Mouse (Mus musculus): Measurements from ENCODE around the gene B3gnt2. TPM values are rescaled to one million over a fixed set of nuclear protein-coding genes. Genes with fewer than 3 reads are reported as not detected.

B3gnt2 gene
- polyA plus RNA-seq, 1 experiment from 2014 or later: 8.4 TPM

- Histone ChIP-seq H3K4me1 (replicated peaks; ENCODE audit: control insufficient read depth, insufficient read depth, low read length) (no peaks in the 10 kb centered on the region), H3K4me2 (ENCODE audit: low read length) (no peak overlapping the region), H3K36me3 (ENCODE audit: control insufficient read depth, insufficient read depth, low read length) (no peaks in the 10 kb centered on the region), H3K9me3 (ENCODE audit: control insufficient read depth, low read length) (no peaks in the 10 kb centered on the region), H3K27ac (ENCODE audit: low read depth) (no peak overlapping the region), H3K9ac (ENCODE audit: low read length) (no peak overlapping the region), H3K4me3 (ENCODE audit: low read depth, low read length) (no peak overlapping the region), H3K27me3 (replicated peaks; ENCODE audit: control insufficient read depth, insufficient read depth, low read length) (no peaks in the 10 kb centered on the region)
- ATAC-seq (replicated peaks; ENCODE audit: low FRiP score, low TSS enrichment, low read depth): no peak
- DNase-seq (ENCODE audit: low spot score): no peak
- 68% methylated on average over 1 of the region's 1 CpGs for WGBS
Measured at GRCm38 (mm10) chr11:22755180-22755579, 105.6 kb downstream of the B3gnt2 start.

- Histone ChIP-seq H3K9me3 (ENCODE audit: control insufficient read depth, low read length) (no peaks in the 10 kb centered on the region), H3K27ac (ENCODE audit: low read depth) (no peak overlapping the region), H3K4me2 (ENCODE audit: low read length) (no peak overlapping the region), H3K9ac (ENCODE audit: low read length) (no peak overlapping the region), H3K27me3 (replicated peaks; ENCODE audit: control insufficient read depth, insufficient read depth, low read length) (no peaks in the 10 kb centered on the region), H3K4me3 (ENCODE audit: low read depth, low read length) (no peak overlapping the region), H3K4me1 (replicated peaks; ENCODE audit: control insufficient read depth, insufficient read depth, low read length) (no peaks in the 10 kb centered on the region), H3K36me3 (ENCODE audit: control insufficient read depth, insufficient read depth, low read length) (no peaks in the 10 kb centered on the region)
- ATAC-seq (replicated peaks; ENCODE audit: low FRiP score, low TSS enrichment, low read depth) (no peak), DNase-seq (ENCODE audit: low spot score) (no peak)
- WGBS: 39% methylated on average over 5 of the region's 5 CpGs
Measured at GRCm38 (mm10) chr11:22752596-22752995, 108.2 kb downstream of the B3gnt2 start.

GRCm38 (mm10) chr11:22751592-22751991, 109.2 kb downstream of the B3gnt2 start:
- 91% methylated on average over 3 of the region's 3 CpGs for WGBS
- Histone ChIP-seq H3K9me3 (ENCODE audit: control insufficient read depth, low read length) (no peaks in the 10 kb centered on the region), H3K27ac (ENCODE audit: low read depth) (no peak overlapping the region), H3K36me3 (ENCODE audit: control insufficient read depth, insufficient read depth, low read length) (no peaks in the 10 kb centered on the region), H3K4me1 (replicated peaks; ENCODE audit: control insufficient read depth, insufficient read depth, low read length) (no peaks in the 10 kb centered on the region), H3K9ac (ENCODE audit: low read length) (no peak overlapping the region), H3K27me3 (replicated peaks; ENCODE audit: control insufficient read depth, insufficient read depth, low read length) (no peaks in the 10 kb centered on the region), H3K4me3 (ENCODE audit: low read depth, low read length) (no peak overlapping the region), H3K4me2 (ENCODE audit: low read length) (no peak overlapping the region)
- ATAC-seq (replicated peaks; ENCODE audit: low FRiP score, low TSS enrichment, low read depth) (no peak), DNase-seq (ENCODE audit: low spot score) (no peak)

GRCm38 (mm10) chr11:22747406-22747805, 113.4 kb downstream of the B3gnt2 start:
- WGBS: 82% methylated on average over 7 of the region's 7 CpGs
- H3K4me2 ChIP-seq (ENCODE audit: low read length): no peak overlapping the region
- DNase-seq (ENCODE audit: low spot score) (no peak), ATAC-seq (replicated peaks; ENCODE audit: low FRiP score, low TSS enrichment, low read depth) (no peak)
- no peak overlapping the region for H3K27ac ChIP-seq (ENCODE audit: low read depth)
- H3K9me3 ChIP-seq (ENCODE audit: control insufficient read depth, low read length): peaks cover 5% of the 10 kb centered on the region; the same call in 1 of the 2 replicates
- H3K4me3 ChIP-seq (ENCODE audit: low read depth, low read length): no peak overlapping the region
- no peaks in the 10 kb centered on the region for H3K4me1 ChIP-seq (replicated peaks; ENCODE audit: control insufficient read depth, insufficient read depth, low read length)
- H3K36me3 ChIP-seq (ENCODE audit: control insufficient read depth, insufficient read depth, low read length): no peaks in the 10 kb centered on the region
- H3K27me3 ChIP-seq (replicated peaks; ENCODE audit: control insufficient read depth, insufficient read depth, low read length): no peaks in the 10 kb centered on the region
- H3K9ac ChIP-seq (ENCODE audit: low read length): no peak overlapping the region

GRCm38 (mm10) chr11:22745356-22745755, 115.4 kb downstream of the B3gnt2 start:
- Histone ChIP-seq H3K36me3 (ENCODE audit: control insufficient read depth, insufficient read depth, low read length) (no peaks in the 10 kb centered on the region), H3K9me3 (ENCODE audit: control insufficient read depth, low read length) (peaks cover 5% of the 10 kb centered on the region; the same call in 1 of the 2 replicates), H3K27ac (ENCODE audit: low read depth) (no peak overlapping the region), H3K4me1 (replicated peaks; ENCODE audit: control insufficient read depth, insufficient read depth, low read length) (no peaks in the 10 kb centered on the region), H3K4me2 (ENCODE audit: low read length) (no peak overlapping the region), H3K27me3 (replicated peaks; ENCODE audit: control insufficient read depth, insufficient read depth, low read length) (no peaks in the 10 kb centered on the region), H3K4me3 (ENCODE audit: low read depth, low read length) (no peak overlapping the region), H3K9ac (ENCODE audit: low read length) (no peak overlapping the region)
- ATAC-seq (replicated peaks; ENCODE audit: low FRiP score, low TSS enrichment, low read depth): no peak
- DNase-seq (ENCODE audit: low spot score): no peak

- no peak for ATAC-seq (replicated peaks; ENCODE audit: low FRiP score, low TSS enrichment, low read depth)
- Histone ChIP-seq H3K9me3 (ENCODE audit: control insufficient read depth, low read length) (peaks cover 5% of the 10 kb centered on the region; the same call in 1 of the 2 replicates), H3K9ac (ENCODE audit: low read length) (no peak overlapping the region), H3K27ac (ENCODE audit: low read depth) (no peak overlapping the region), H3K27me3 (replicated peaks; ENCODE audit: control insufficient read depth, insufficient read depth, low read length) (no peaks in the 10 kb centered on the region), H3K4me3 (ENCODE audit: low read depth, low read length) (no peak overlapping the region), H3K36me3 (ENCODE audit: control insufficient read depth, insufficient read depth, low read length) (no peaks in the 10 kb centered on the region), H3K4me2 (ENCODE audit: low read length) (no peak overlapping the region), H3K4me1 (replicated peaks; ENCODE audit: control insufficient read depth, insufficient read depth, low read length) (no peaks in the 10 kb centered on the region)
- WGBS: 87% methylated on average over 5 of the region's 5 CpGs
- no peak for DNase-seq (ENCODE audit: low spot score)
Measured at GRCm38 (mm10) chr11:22743561-22744269, 117.0 kb downstream of the B3gnt2 start.

- Histone ChIP-seq H3K9me3 (ENCODE audit: control insufficient read depth, low read length) (peaks cover 5% of the 10 kb centered on the region; the same call in 1 of the 2 replicates), H3K4me1 (replicated peaks; ENCODE audit: control insufficient read depth, insufficient read depth, low read length) (no peaks in the 10 kb centered on the region), H3K9ac (ENCODE audit: low read length) (no peak overlapping the region), H3K4me3 (ENCODE audit: low read depth, low read length) (no peak overlapping the region), H3K27me3 (replicated peaks; ENCODE audit: control insufficient read depth, insufficient read depth, low read length) (no peaks in the 10 kb centered on the region), H3K36me3 (ENCODE audit: control insufficient read depth, insufficient read depth, low read length) (no peaks in the 10 kb centered on the region), H3K27ac (ENCODE audit: low read depth) (no peak overlapping the region), H3K4me2 (ENCODE audit: low read length) (no peak overlapping the region)
- WGBS: 64% methylated on average over 7 of the region's 7 CpGs
- DNase-seq (ENCODE audit: low spot score): no peak
- ATAC-seq (replicated peaks; ENCODE audit: low FRiP score, low TSS enrichment, low read depth): no peak
Measured at GRCm38 (mm10) chr11:22741998-22742626, 118.6 kb downstream of the B3gnt2 start.

GRCm38 (mm10) chr11:22741436-22741835, 119.3 kb downstream of the B3gnt2 start:
- H3K27ac ChIP-seq (ENCODE audit: low read depth): no peak overlapping the region
- H3K4me1 ChIP-seq (replicated peaks; ENCODE audit: control insufficient read depth, insufficient read depth, low read length): no peaks in the 10 kb centered on the region
- ATAC-seq (replicated peaks; ENCODE audit: low FRiP score, low TSS enrichment, low read depth) (no peak), DNase-seq (ENCODE audit: low spot score) (no peak)
- H3K27me3 ChIP-seq (replicated peaks; ENCODE audit: control insufficient read depth, insufficient read depth, low read length): no peaks in the 10 kb centered on the region
- 64% methylated on average over 3 of the region's 3 CpGs for WGBS
- H3K9ac ChIP-seq (ENCODE audit: low read length): no peak overlapping the region
- H3K36me3 ChIP-seq (ENCODE audit: control insufficient read depth, insufficient read depth, low read length): no peaks in the 10 kb centered on the region
- H3K4me3 ChIP-seq (ENCODE audit: low read depth, low read length): no peak overlapping the region
- H3K9me3 ChIP-seq (ENCODE audit: control insufficient read depth, low read length): peaks cover 5% of the 10 kb centered on the region; the same call in 1 of the 2 replicates
- H3K4me2 ChIP-seq (ENCODE audit: low read length): no peak overlapping the region
